Mouse (Mus musculus): ENCODE measurements around the gene Clip2. TPM values are rescaled to one million over a fixed set of nuclear protein-coding genes. Genes with fewer than 3 reads are reported as not detected.

Gene Clip2
- polyA plus RNA-seq, 1 experiment = 23.4 TPM

DNA sequence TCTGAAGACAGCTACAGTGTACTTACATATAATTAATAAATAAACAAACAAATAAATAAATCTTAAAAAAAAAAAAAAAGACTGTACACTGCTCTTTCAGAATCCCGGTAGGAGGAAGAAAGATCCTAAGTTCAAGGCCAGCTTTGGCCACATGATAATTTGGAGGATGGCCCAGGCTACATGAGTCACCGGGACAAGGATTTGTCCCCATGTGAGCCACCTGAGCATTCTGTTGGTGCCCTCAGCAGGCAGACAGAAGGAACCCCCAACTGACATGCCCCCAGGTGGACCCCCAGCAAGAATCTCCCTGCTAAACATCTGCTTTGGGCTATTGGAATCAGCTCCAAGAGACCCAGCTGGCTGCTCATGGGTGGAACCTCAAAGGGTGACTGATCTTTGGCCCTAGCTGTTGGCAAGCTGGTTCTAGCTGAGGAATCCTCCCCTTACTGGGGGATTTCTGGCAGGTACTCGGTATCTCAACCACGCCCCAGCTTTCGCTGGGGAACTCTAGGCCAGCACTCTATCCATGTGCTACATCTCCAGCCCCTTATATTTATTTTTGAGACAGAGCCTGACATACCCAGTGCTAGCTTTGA is 1.8 kb upstream of the Clip2 start:
- Histone ChIP-seq H3K27ac (ENCODE audit: control insufficient read depth, insufficient read depth, low read length) (no peak overlapping the region), H3K4me1 (replicated peaks; ENCODE audit: control insufficient read depth, insufficient read depth, low read length) (peaks cover 18% of the 10 kb centered on the region), H3K36me3 (ENCODE audit: control insufficient read depth, insufficient read depth, low read length) (no peaks in the 10 kb centered on the region), H3K27me3 (ENCODE audit: control insufficient read depth, insufficient read depth, low read length) (no peaks in the 10 kb centered on the region), H3K4me3 (ENCODE audit: control insufficient read depth, insufficient read depth, low read length) (no peak overlapping the region)
- 90% methylated on average over 5 of the region's 5 CpGs for WGBS
- TF ChIP-seq POLR2A (IDR thresholded peaks at IDR 0.05; ENCODE audit: control insufficient read depth, extremely low read depth, insufficient read depth, low read length, poor library complexity) (no peak), CTCF (IDR thresholded peaks at IDR 0.05; ENCODE audit: borderline replicate concordance, control insufficient read depth, extremely low read depth, insufficient read depth, low read length, poor library complexity) (no peak)
- no peak for DNase-seq

DNA sequence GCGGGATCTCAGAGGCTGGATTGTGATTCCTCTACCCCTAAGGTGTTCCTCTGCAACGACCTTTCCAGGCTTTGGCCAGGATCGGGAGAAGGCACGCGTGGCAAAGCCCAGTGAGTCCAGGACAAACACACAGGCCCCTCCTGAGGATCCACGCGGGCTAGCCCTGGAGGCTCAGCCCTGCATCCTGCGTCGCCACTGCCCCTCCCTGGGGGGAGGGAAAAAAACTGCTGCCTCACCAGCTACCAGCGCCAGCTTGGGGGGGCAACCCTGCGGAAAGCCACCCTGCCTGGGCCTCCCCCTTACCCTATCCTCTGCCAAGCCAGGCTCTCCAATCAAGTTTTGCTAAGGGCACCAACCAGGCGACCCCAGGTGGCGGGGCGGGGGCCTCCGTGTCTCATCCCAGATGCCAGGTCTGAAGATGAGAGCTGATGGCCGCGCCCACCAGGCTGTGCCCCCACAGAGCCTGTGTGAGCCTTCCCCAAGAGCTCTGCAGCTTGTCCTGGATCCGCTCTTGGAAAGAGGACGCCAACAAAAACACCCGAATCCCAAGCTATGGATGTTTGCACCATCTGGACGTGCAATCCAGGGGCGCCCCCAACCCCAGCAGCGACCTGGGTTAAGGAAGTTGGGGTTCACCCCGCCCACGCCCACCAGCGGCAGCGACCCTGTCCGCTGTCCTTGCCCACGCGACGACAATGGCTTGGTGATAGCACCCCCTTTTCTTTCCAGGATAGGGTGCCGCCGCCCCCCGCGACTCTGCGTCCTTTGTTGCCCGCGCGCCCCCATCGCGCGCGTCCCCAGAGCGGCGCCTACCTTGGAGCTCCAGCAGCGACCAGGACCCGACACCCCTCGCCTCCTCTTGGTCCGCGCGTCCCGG is 763 bp downstream of the Clip2 start:
- Histone ChIP-seq H3K4me1 (replicated peaks; ENCODE audit: control insufficient read depth, insufficient read depth, low read length) (peaks cover 16% of the 10 kb centered on the region), H3K4me3 (ENCODE audit: control insufficient read depth, insufficient read depth, low read length) (peak overlapping the region; percentile 81), H3K27ac (ENCODE audit: control insufficient read depth, insufficient read depth, low read length) (0 out of 2 replicates have a peak overlapping the region, but pooled peaks have one; percentile 10), H3K36me3 (ENCODE audit: control insufficient read depth, insufficient read depth, low read length) (no peaks in the 10 kb centered on the region), H3K27me3 (ENCODE audit: control insufficient read depth, insufficient read depth, low read length) (no peaks in the 10 kb centered on the region)
- peak; percentile 56 for DNase-seq
- WGBS = 4% methylated on average over 52 of the region's 52 CpGs
- TF ChIP-seq POLR2A (IDR thresholded peaks at IDR 0.05; ENCODE audit: control insufficient read depth, extremely low read depth, insufficient read depth, low read length, poor library complexity) (no peak), CTCF (IDR thresholded peaks at IDR 0.05; ENCODE audit: borderline replicate concordance, control insufficient read depth, extremely low read depth, insufficient read depth, low read length, poor library complexity) (no peak)

DNA sequence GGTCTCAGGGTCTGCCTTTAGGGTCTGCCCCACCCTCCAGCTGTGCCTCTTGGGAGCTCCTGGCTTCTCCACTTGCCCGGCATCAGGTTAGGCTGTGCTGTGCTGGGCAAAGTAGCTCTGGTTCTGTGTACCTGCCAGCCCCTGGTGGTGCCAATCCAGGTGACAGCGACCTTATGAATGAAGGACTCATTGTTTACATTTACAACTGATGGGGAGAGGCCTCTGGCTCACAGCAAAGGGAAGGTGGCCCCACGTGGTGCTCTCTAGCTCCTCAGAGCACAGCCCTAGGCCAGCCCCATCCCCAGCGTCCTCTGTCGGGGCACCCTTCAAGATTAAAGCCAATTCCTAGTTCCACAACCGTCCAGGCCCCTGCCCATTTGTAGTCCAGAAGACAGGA is 1.4 kb downstream of the Clip2 start:
- DNase-seq = no peak

DNA sequence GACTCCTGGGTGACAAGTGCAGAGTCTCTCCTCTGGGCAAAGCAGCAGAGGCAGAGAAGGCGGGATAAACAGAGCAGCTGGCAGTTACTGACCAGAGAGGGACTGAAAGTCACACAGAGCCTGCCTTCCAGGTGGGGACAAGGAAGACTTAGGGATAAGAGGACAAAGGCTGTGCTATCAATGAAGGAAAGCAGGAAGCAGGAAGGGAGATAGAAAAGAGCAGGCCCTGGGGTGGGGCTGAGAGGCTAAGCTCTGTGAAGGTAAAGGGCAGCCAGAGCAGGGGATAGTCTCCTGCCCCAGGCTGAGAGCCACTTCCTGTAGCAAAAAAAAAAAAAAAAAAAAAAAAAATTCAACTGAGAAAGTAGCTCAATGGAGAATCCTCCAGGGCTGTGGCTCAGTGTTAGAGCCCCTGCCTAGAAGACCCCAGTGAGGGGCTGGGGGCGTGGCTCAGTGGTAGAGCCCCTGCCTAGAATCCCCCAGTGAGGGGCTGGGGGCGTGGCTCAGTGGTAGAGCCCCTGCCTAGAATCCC is 2.5 kb downstream of the Clip2 start:
- no peak overlapping the region for H3K27ac ChIP-seq (ENCODE audit: control insufficient read depth, insufficient read depth, low read length)
- WGBS = 96% methylated on average over 3 of the region's 3 CpGs
- no peak for TF ChIP-seq CTCF (IDR thresholded peaks at IDR 0.05; ENCODE audit: borderline replicate concordance, control insufficient read depth, extremely low read depth, insufficient read depth, low read length, poor library complexity)
- no peak for TF ChIP-seq POLR2A (IDR thresholded peaks at IDR 0.05; ENCODE audit: control insufficient read depth, extremely low read depth, insufficient read depth, low read length, poor library complexity)
- peaks cover 16% of the 10 kb centered on the region for H3K4me1 ChIP-seq (replicated peaks; ENCODE audit: control insufficient read depth, insufficient read depth, low read length)
- H3K27me3 ChIP-seq (ENCODE audit: control insufficient read depth, insufficient read depth, low read length) = no peaks in the 10 kb centered on the region
- no peak for DNase-seq
- no peaks in the 10 kb centered on the region for H3K36me3 ChIP-seq (ENCODE audit: control insufficient read depth, insufficient read depth, low read length)
- H3K4me3 ChIP-seq (ENCODE audit: control insufficient read depth, insufficient read depth, low read length) = no peak overlapping the region

More for the DNA sequence above, 1.4 kb downstream of the Clip2 start:
- peaks cover 16% of the 10 kb centered on the region for H3K4me1 ChIP-seq (replicated peaks; ENCODE audit: control insufficient read depth, insufficient read depth, low read length)
- no peaks in the 10 kb centered on the region for H3K36me3 ChIP-seq (ENCODE audit: control insufficient read depth, insufficient read depth, low read length)
- H3K27ac ChIP-seq (ENCODE audit: control insufficient read depth, insufficient read depth, low read length) = no peak overlapping the region
- 24% methylated on average over 6 of the region's 6 CpGs for WGBS
- no peak for TF ChIP-seq CTCF (IDR thresholded peaks at IDR 0.05; ENCODE audit: borderline replicate concordance, control insufficient read depth, extremely low read depth, insufficient read depth, low read length, poor library complexity)
- TF ChIP-seq POLR2A (IDR thresholded peaks at IDR 0.05; ENCODE audit: control insufficient read depth, extremely low read depth, insufficient read depth, low read length, poor library complexity) = no peak
- peak overlapping the region; percentile 81 for H3K4me3 ChIP-seq (ENCODE audit: control insufficient read depth, insufficient read depth, low read length)
- no peaks in the 10 kb centered on the region for H3K27me3 ChIP-seq (ENCODE audit: control insufficient read depth, insufficient read depth, low read length)

DNA sequence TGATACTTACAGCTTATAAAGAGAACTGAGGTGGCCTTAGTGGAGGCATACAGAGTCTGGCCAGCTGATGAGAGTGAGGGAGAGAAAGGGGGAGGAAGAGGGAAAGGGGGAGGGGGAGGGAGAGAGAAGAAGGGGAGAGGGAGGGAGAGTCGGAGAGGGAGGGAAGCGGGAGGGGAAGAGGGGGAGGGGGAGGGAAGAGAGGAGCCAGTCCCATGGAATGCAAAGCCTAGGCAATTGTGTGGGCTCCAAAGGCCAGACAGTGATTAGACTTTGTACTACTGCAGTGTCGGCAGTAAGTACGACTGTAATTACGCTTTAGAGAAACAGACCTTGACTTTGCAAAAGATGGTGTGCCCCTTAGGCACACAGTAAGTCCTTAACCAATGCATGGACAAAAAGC is 3.9 kb downstream of the Clip2 start:
- 84% methylated on average over 5 of the region's 5 CpGs for WGBS
- Histone ChIP-seq H3K27me3 (ENCODE audit: control insufficient read depth, insufficient read depth, low read length) (no peaks in the 10 kb centered on the region), H3K36me3 (ENCODE audit: control insufficient read depth, insufficient read depth, low read length) (no peaks in the 10 kb centered on the region), H3K27ac (ENCODE audit: control insufficient read depth, insufficient read depth, low read length) (no peak overlapping the region), H3K4me1 (replicated peaks; ENCODE audit: control insufficient read depth, insufficient read depth, low read length) (peaks cover 16% of the 10 kb centered on the region), H3K4me3 (ENCODE audit: control insufficient read depth, insufficient read depth, low read length) (no peak overlapping the region)
- DNase-seq = no peak
- TF ChIP-seq POLR2A (IDR thresholded peaks at IDR 0.05; ENCODE audit: control insufficient read depth, extremely low read depth, insufficient read depth, low read length, poor library complexity) (no peak), CTCF (IDR thresholded peaks at IDR 0.05; ENCODE audit: borderline replicate concordance, control insufficient read depth, extremely low read depth, insufficient read depth, low read length, poor library complexity) (no peak)

DNA sequence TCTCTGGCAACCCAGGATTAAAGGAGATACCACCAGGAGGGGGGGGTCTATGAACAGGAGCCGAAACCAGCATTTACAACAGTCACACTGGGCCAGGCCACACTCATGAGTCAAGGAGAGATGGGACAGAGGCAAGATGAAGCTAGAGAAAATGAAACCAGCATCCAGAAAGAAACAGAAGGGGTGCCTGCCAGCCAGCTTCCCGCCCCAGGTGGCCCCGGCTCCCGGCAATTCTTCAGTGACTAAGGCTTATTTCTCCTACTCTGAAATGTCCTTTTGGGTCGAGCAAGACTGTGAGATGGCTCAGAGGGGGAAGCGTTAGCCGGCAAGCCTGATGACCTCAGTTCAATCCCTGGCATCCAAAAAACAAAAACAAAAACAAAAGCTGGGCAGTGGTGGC is 5.4 kb downstream of the Clip2 start:
- peaks cover 12% of the 10 kb centered on the region for H3K4me1 ChIP-seq (replicated peaks; ENCODE audit: control insufficient read depth, insufficient read depth, low read length)

More for the DNA sequence above, 5.4 kb downstream of the Clip2 start:
- no peak overlapping the region for H3K4me3 ChIP-seq (ENCODE audit: control insufficient read depth, insufficient read depth, low read length)
- no peak for TF ChIP-seq POLR2A (IDR thresholded peaks at IDR 0.05; ENCODE audit: control insufficient read depth, extremely low read depth, insufficient read depth, low read length, poor library complexity)
- no peak for TF ChIP-seq CTCF (IDR thresholded peaks at IDR 0.05; ENCODE audit: borderline replicate concordance, control insufficient read depth, extremely low read depth, insufficient read depth, low read length, poor library complexity)
- no peaks in the 10 kb centered on the region for H3K36me3 ChIP-seq (ENCODE audit: control insufficient read depth, insufficient read depth, low read length)
- no peak overlapping the region for H3K27ac ChIP-seq (ENCODE audit: control insufficient read depth, insufficient read depth, low read length)
- DNase-seq = no peak
- 89% methylated on average over 7 of the region's 7 CpGs for WGBS
- H3K27me3 ChIP-seq (ENCODE audit: control insufficient read depth, insufficient read depth, low read length) = no peaks in the 10 kb centered on the region
